9 mouse cellular contexts compared by ENCODE assay signal in genomic region chr1:74771467-74771844, GRCm38 (mm10). TPM values are rescaled to one million over a fixed set of nuclear protein-coding genes. Genes with fewer than 3 reads are reported as not detected.
DNase-seq lines count a peak whose midpoint lies in the region; ATAC-seq and TF ChIP-seq lines count a peak whose summit lies in the region.
"Had no signal": no experiment of that assay in that cellular context is flagged by ENCODE, and none has a peak within 500 bp of the region (broad histone marks: within the 10 kb centered on the region; RNA-seq: fewer than 3 reads in every experiment).

No protein-coding gene starts in this region.

- H3K27ac ChIP-seq in lung, embryonic 14.5 days (ENCODE audit: low read depth), result no peak overlapping the region
- H3K27ac ChIP-seq in forebrain, embryonic 14.5 days (ENCODE audit: low read depth, low read length), result no peak overlapping the region
- no peak overlapping the region for H3K27ac ChIP-seq in limb, embryonic 15.5 days
- H3K27ac ChIP-seq in stomach, embryonic 14.5 days (ENCODE audit: low read length), result no peak overlapping the region

- peaks cover 61% of the 10 kb centered on the region for H3K27me3 ChIP-seq in lung, embryonic 14.5 days (ENCODE audit: insufficient read depth, low read length)
- peaks cover 83% of the 10 kb centered on the region for H3K27me3 ChIP-seq in forebrain, embryonic 14.5 days (replicated peaks; ENCODE audit: control insufficient read depth, insufficient read depth, low read length)
- H3K27me3 ChIP-seq in limb, embryonic 15.5 days, result peaks cover 76% of the 10 kb centered on the region
- H3K27me3 ChIP-seq in stomach, embryonic 14.5 days (ENCODE audit: control insufficient read depth, insufficient read depth, low read length), result peaks cover 36% of the 10 kb centered on the region

- no peak for TF ChIP-seq CTCF in lung, embryonic 14.5 days (IDR thresholded peaks at IDR 0.05; ENCODE audit: low read depth)

- DNase-seq in lung, embryonic 14.5 days, result no peak
- DNase-seq in lung, adult 18-20 months, result no peak
- DNase-seq in forebrain, embryonic 14.5 days (ENCODE audit: low spot score), result no peak
- DNase-seq in lung, postnatal 25 days (ENCODE audit: low spot score), result no peak
- DNase-seq: layer of hippocampus, postnatal 36 days; right cerebral cortex, postnatal 25 days had no signal

- ATAC-seq in lung, embryonic 14.5 days (ENCODE audit: insufficient read depth), result 0 out of 2 replicates have a peak, but pooled peaks have one; percentile 25
- ATAC-seq in forebrain, embryonic 14.5 days, result peak; percentile 38; the same call in 1 of the 2 replicates
- 0 out of 2 replicates have a peak, but pooled peaks have one; percentile 9 for ATAC-seq in limb, embryonic 15.5 days (ENCODE audit: insufficient number of reproducible peaks, low FRiP score, low TSS enrichment, low read depth)
- no peak for ATAC-seq in stomach, embryonic 14.5 days (ENCODE audit: insufficient number of reproducible peaks, insufficient read depth, low FRiP score, low read depth)
- no peak for ATAC-seq in granulocyte monocyte progenitor cell, adult 5-6 weeks (replicated peaks; ENCODE audit: poor library complexity, severe bottlenecking)

- peak overlapping the region; percentile 43 for H3K9ac ChIP-seq in lung, embryonic 14.5 days
- H3K9ac ChIP-seq in forebrain, embryonic 14.5 days (ENCODE audit: low read length), result peak overlapping the region; percentile 45; the same call in 1 of the 2 replicates
- H3K9ac ChIP-seq in limb, embryonic 15.5 days, result peak overlapping the region; percentile 41; the same call in 1 of the 2 replicates
- no peak overlapping the region for H3K9ac ChIP-seq in stomach, embryonic 14.5 days (replicated peaks; ENCODE audit: low read depth, low read length)

- no peaks in the 10 kb centered on the region for H3K36me3 ChIP-seq in lung, embryonic 14.5 days (ENCODE audit: insufficient read depth)
- H3K36me3 ChIP-seq in forebrain, embryonic 14.5 days (ENCODE audit: control insufficient read depth, insufficient read depth, low read length), result no peaks in the 10 kb centered on the region
- no peaks in the 10 kb centered on the region for H3K36me3 ChIP-seq in limb, embryonic 15.5 days
- no peaks in the 10 kb centered on the region for H3K36me3 ChIP-seq in stomach, embryonic 14.5 days (ENCODE audit: control insufficient read depth, insufficient read depth, low read length)

- 2% methylated on average over 26 of the region's 26 CpGs for WGBS in lung, embryonic 14.5 days
- under 1% methylated on average over 11 of the region's 26 CpGs for WGBS in forebrain, embryonic 14.5 days
- 1% methylated on average over 12 of the region's 26 CpGs for WGBS in limb, embryonic 15.5 days
- under 1% methylated on average over 20 of the region's 26 CpGs for WGBS in stomach, embryonic 14.5 days

- H3K4me2 ChIP-seq in lung, embryonic 14.5 days, result peak overlapping the region; percentile 90
- H3K4me2 ChIP-seq in forebrain, embryonic 14.5 days (ENCODE audit: low read length), result peak overlapping the region; percentile 74
- peak overlapping the region; percentile 91 for H3K4me2 ChIP-seq in limb, embryonic 15.5 days
- H3K4me2 ChIP-seq in stomach, embryonic 14.5 days (replicated peaks; ENCODE audit: low read depth, low read length), result peak overlapping the region; percentile 93

- H3K4me1 ChIP-seq in lung, embryonic 14.5 days (ENCODE audit: insufficient read depth), result peaks cover 13% of the 10 kb centered on the region
- H3K4me1 ChIP-seq in forebrain, embryonic 14.5 days (ENCODE audit: control insufficient read depth, insufficient read depth, low read length), result peaks cover 9% of the 10 kb centered on the region
- peaks cover 41% of the 10 kb centered on the region for H3K4me1 ChIP-seq in limb, embryonic 15.5 days
- peaks cover 22% of the 10 kb centered on the region; the same call in 1 of the 2 replicates for H3K4me1 ChIP-seq in stomach, embryonic 14.5 days (ENCODE audit: control insufficient read depth, insufficient read depth, low read length)

- no peaks in the 10 kb centered on the region for H3K9me3 ChIP-seq in lung, embryonic 14.5 days (ENCODE audit: low read depth, low read length)
- no peaks in the 10 kb centered on the region for H3K9me3 ChIP-seq in forebrain, embryonic 14.5 days (replicated peaks; ENCODE audit: control insufficient read depth, low read length)
- H3K9me3 ChIP-seq in limb, embryonic 15.5 days, result no peaks in the 10 kb centered on the region
- H3K9me3 ChIP-seq in stomach, embryonic 14.5 days (ENCODE audit: control insufficient read depth, low read depth, low read length), result no peaks in the 10 kb centered on the region

- H3K4me3 ChIP-seq in lung, embryonic 14.5 days (ENCODE audit: low read depth, low read length), result peak overlapping the region; percentile 46
- peak overlapping the region; percentile 40 for H3K4me3 ChIP-seq in forebrain, embryonic 14.5 days (ENCODE audit: low read depth, low read length)
- peak overlapping the region; percentile 50 for H3K4me3 ChIP-seq in limb, embryonic 15.5 days
- H3K4me3 ChIP-seq in stomach, embryonic 14.5 days (ENCODE audit: low read depth, low read length), result peak overlapping the region; percentile 43

RNA-seq across cellular contexts. Expression of gene Wnt6, which starts 0.2 kb away (rescaled TPM):
- polyA plus RNA-seq in lung, embryonic 14.5 days (2014; fragmentation: Nextera tagmentation; extraction: Ambion mirVana), result 0.53 and 0.57 TPM in 2 replicates
- polyA plus RNA-seq in forebrain, embryonic 14.5 days (2014; fragmentation: Nextera tagmentation; extraction: Ambion mirVana), result 1.3 and 3.6 TPM in 2 replicates
- polyA plus RNA-seq in limb, embryonic 15.5 days (2015; fragmentation: Nextera tagmentation; extraction: Ambion mirVana), result 49.5 and 53.6 TPM in 2 replicates
- polyA plus RNA-seq in stomach, embryonic 14.5 days (2014; fragmentation: Nextera tagmentation; extraction: Ambion mirVana), result 0.97 and 1.9 TPM in 2 replicates
- not detected in 2 replicates for total RNA-seq in granulocyte monocyte progenitor cell, adult 5-6 weeks (2014; fragmentation: Nextera tagmentation)
- total RNA-seq in granulocyte monocyte progenitor cell, adult 5-6 weeks (2017), result 0.21 and 1.2 TPM in 2 replicates

RNA-seq across cellular contexts. Expression of gene Wnt10a, which starts 19.9 kb away (rescaled TPM):
- polyA plus RNA-seq in lung, embryonic 14.5 days (2014; fragmentation: Nextera tagmentation; extraction: Ambion mirVana), result not detected in 2 replicates
- 0.56 and 0.69 TPM in 2 replicates for polyA plus RNA-seq in forebrain, embryonic 14.5 days (2014; fragmentation: Nextera tagmentation; extraction: Ambion mirVana)
- polyA plus RNA-seq in limb, embryonic 15.5 days (2015; fragmentation: Nextera tagmentation; extraction: Ambion mirVana), result 9.0 and 9.1 TPM in 2 replicates
- polyA plus RNA-seq in stomach, embryonic 14.5 days (2014; fragmentation: Nextera tagmentation; extraction: Ambion mirVana), result 2.0 and 3.1 TPM in 2 replicates
- total RNA-seq in granulocyte monocyte progenitor cell, adult 5-6 weeks (2014; fragmentation: Nextera tagmentation), result not detected in 2 replicates
- not detected in 2 replicates for total RNA-seq in granulocyte monocyte progenitor cell, adult 5-6 weeks (2017)

RNA-seq across cellular contexts. Expression of gene Prkag3, which starts 22.4 kb away (rescaled TPM):
- polyA plus RNA-seq in lung, embryonic 14.5 days (2014; fragmentation: Nextera tagmentation; extraction: Ambion mirVana), result 0.12 and 0.29 TPM in 2 replicates
- polyA plus RNA-seq in forebrain, embryonic 14.5 days (2014; fragmentation: Nextera tagmentation; extraction: Ambion mirVana), result not detected in 2 replicates
- 2.8 and 7.5 TPM in 2 replicates for polyA plus RNA-seq in limb, embryonic 15.5 days (2015; fragmentation: Nextera tagmentation; extraction: Ambion mirVana)
- polyA plus RNA-seq in stomach, embryonic 14.5 days (2014; fragmentation: Nextera tagmentation; extraction: Ambion mirVana), result 0.12 and 0.21 TPM in 2 replicates
- total RNA-seq in granulocyte monocyte progenitor cell, adult 5-6 weeks (2014; fragmentation: Nextera tagmentation), result not detected in 2 replicates
- not detected in 2 replicates for total RNA-seq in granulocyte monocyte progenitor cell, adult 5-6 weeks (2017)
- total RNA-seq: layer of hippocampus, postnatal 36 days had no signal

RNA-seq across cellular contexts. Expression of gene Cyp27a1, which starts 58.1 kb away (rescaled TPM):
- 1.9 and 2.2 TPM in 2 replicates for polyA plus RNA-seq in lung, embryonic 14.5 days (2014; fragmentation: Nextera tagmentation; extraction: Ambion mirVana)
- polyA plus RNA-seq in forebrain, embryonic 14.5 days (2014; fragmentation: Nextera tagmentation; extraction: Ambion mirVana), result 1.2 and 1.9 TPM in 2 replicates
- 9.7 and 10.5 TPM in 2 replicates for polyA plus RNA-seq in limb, embryonic 15.5 days (2015; fragmentation: Nextera tagmentation; extraction: Ambion mirVana)
- polyA plus RNA-seq in stomach, embryonic 14.5 days (2014; fragmentation: Nextera tagmentation; extraction: Ambion mirVana), result 7.1 and 10.6 TPM in 2 replicates
- 10.1 and 13.1 TPM in 2 replicates for total RNA-seq in granulocyte monocyte progenitor cell, adult 5-6 weeks (2014; fragmentation: Nextera tagmentation)
- total RNA-seq in granulocyte monocyte progenitor cell, adult 5-6 weeks (2017), result 5.8 and 6.9 TPM in 2 replicates

Comparison
In these comparisons a context has a peak if more than half of its experiments do, and no peak if none do; other contexts are left out.
1. ATAC-seq: peak in lung, embryonic 14.5 days (single experiment), forebrain, embryonic 14.5 days (single experiment) and limb, embryonic 15.5 days (single experiment); none in stomach, embryonic 14.5 days (single experiment) and granulocyte monocyte progenitor cell, adult 5-6 weeks (single experiment).
2. RNA of gene Wnt6, which starts 0.2 kb away (polyA plus RNA-seq): 49.5 to 53.6 TPM in limb, embryonic 15.5 days; 1.3 to 3.6 TPM in forebrain, embryonic 14.5 days, 0.97 to 1.9 TPM in stomach, embryonic 14.5 days and 0.53 to 0.57 TPM in lung, embryonic 14.5 days; every median in the first group is over 10 times any median in the second.
3. Peak in every context shown above with its lines, with median percentiles within 50 percentile points of each other: H3K4me2 ChIP-seq and H3K4me3 ChIP-seq.